Mouse (Mus musculus) C2C12 (cell line): ENCODE data around the gene Galr3. TPM values are rescaled to one million over a fixed set of nuclear protein-coding genes. Genes with fewer than 3 reads are reported as not detected.

ENCODE experiments used
- H3K27me3 ChIP-seq: one replicate; pipeline ENCODE4 v1.6.1; 2011; ENCODE audit not compliant: control insufficient read depth, insufficient read depth, insufficient read length
- H3K36me3 ChIP-seq: one replicate; pipeline ENCODE4 v1.6.1; 2011; ENCODE audit not compliant: control insufficient read depth, insufficient read depth
- H3K4me3 ChIP-seq: one replicate; pipeline ENCODE4 v1.5.1; 2011; ENCODE audit warnings: mild to moderate bottlenecking, control low read depth; ENCODE audit not compliant: poor library complexity, insufficient read depth, severe bottlenecking
- H3K79me2 ChIP-seq: one replicate; pipeline ENCODE4 v1.6.1; 2011; ENCODE audit not compliant: control insufficient read depth, insufficient read depth
- H3K79me3 ChIP-seq: one replicate; pipeline ENCODE4 v1.6.1; 2011; ENCODE audit warnings: low read depth, control low read depth
- H3ac ChIP-seq: one replicate; pipeline ENCODE3; 2011; ENCODE audit warnings: low read depth; ENCODE audit not compliant: control insufficient read depth, insufficient read length
- CEBPB ChIP-seq: IDR thresholded peaks from one replicate; pipeline ENCODE4 v1.6.1; 2011; ENCODE audit warnings: low read depth, mild to moderate bottlenecking, control low read depth, moderate library complexity
- CTCF ChIP-seq: IDR thresholded peaks from one replicate; pipeline ENCODE4 v1.5.1; 2011; ENCODE audit not compliant: control insufficient read depth, insufficient read depth, insufficient read length
- FOSL1 ChIP-seq: IDR thresholded peaks from one replicate; pipeline ENCODE4 v1.8.0; 2011; ENCODE audit warnings: mild to moderate bottlenecking, low read length; ENCODE audit not compliant: poor library complexity, insufficient read depth, severe bottlenecking
- MAX ChIP-seq: IDR thresholded peaks from one replicate; pipeline ENCODE4 v1.6.1; 2011; ENCODE audit warnings: mild to moderate bottlenecking, control low read depth
- MYOD1 ChIP-seq: IDR thresholded peaks from one replicate; pipeline ENCODE4 v1.6.1; 2011; ENCODE audit warnings: low read depth; ENCODE audit not compliant: control insufficient read depth, insufficient read length
- MYOG ChIP-seq: IDR thresholded peaks from one replicate; pipeline ENCODE4 v1.6.1; 2011; ENCODE audit not compliant: control insufficient read depth, insufficient read length; ENCODE audit errors: extremely low read depth
- USF1 ChIP-seq: IDR thresholded peaks from one replicate; pipeline ENCODE4 v1.6.1; 2011; ENCODE audit warnings: low read depth, mild to moderate bottlenecking, control low read depth, moderate library complexity
- polyA plus RNA-seq: library from polyadenylated mRNA; unstranded; fragments of >200 nt; fragmentation: generic; extraction: Trizol; gene quantifications from one replicate; pipeline ENCODE4 v1.2.1, GENCODE M21; 2012; ENCODE audit warnings: missing spikeins

Gene Galr3
- polyA plus RNA-seq, 1 experiment, result not detected

- no peak overlapping the region for H3ac ChIP-seq
- H3K27me3 ChIP-seq, result no peaks in the 10 kb centered on the region
- H3K4me3 ChIP-seq, result no peak overlapping the region
- no peaks in the 10 kb centered on the region for H3K79me2 ChIP-seq
- no peak for TF ChIP-seq USF1
- no peak for TF ChIP-seq MYOG
- TF ChIP-seq FOSL1, result no peak
- no peak for TF ChIP-seq CTCF
- no peak for TF ChIP-seq MAX
- peaks cover 34% of the 10 kb centered on the region for H3K36me3 ChIP-seq
- no peaks in the 10 kb centered on the region for H3K79me3 ChIP-seq
Measured at GRCm38 (mm10) chr15:79000357-79000791, 41.3 kb upstream of the Galr3 start.

- no peaks in the 10 kb centered on the region for H3K79me2 ChIP-seq
- H3K4me3 ChIP-seq, result no peak overlapping the region
- H3K79me3 ChIP-seq, result no peaks in the 10 kb centered on the region
- peaks cover 43% of the 10 kb centered on the region for H3K36me3 ChIP-seq
- H3K27me3 ChIP-seq, result no peaks in the 10 kb centered on the region
- TF ChIP-seq MYOD1 (no peak), CEBPB (no peak), USF1 (no peak), FOSL1 (no peak)
- no peak overlapping the region for H3ac ChIP-seq
Measured at GRCm38 (mm10) chr15:79001559-79001958, 40.1 kb upstream of the Galr3 start.

- Histone ChIP-seq H3K79me2 (no peaks in the 10 kb centered on the region), H3K79me3 (no peaks in the 10 kb centered on the region), H3K4me3 (no peak overlapping the region), H3K27me3 (no peaks in the 10 kb centered on the region), H3K36me3 (peaks cover 45% of the 10 kb centered on the region), H3ac (no peak overlapping the region)
- TF ChIP-seq MYOD1, result no peak
- no peak for TF ChIP-seq FOSL1
- no peak for TF ChIP-seq USF1
- no peak for TF ChIP-seq CTCF
- TF ChIP-seq MYOG, result no peak
- TF ChIP-seq MAX, result no peak
- TF ChIP-seq CEBPB, result no peak
Measured at GRCm38 (mm10) chr15:79002036-79002435, 39.6 kb upstream of the Galr3 start.

DNA sequence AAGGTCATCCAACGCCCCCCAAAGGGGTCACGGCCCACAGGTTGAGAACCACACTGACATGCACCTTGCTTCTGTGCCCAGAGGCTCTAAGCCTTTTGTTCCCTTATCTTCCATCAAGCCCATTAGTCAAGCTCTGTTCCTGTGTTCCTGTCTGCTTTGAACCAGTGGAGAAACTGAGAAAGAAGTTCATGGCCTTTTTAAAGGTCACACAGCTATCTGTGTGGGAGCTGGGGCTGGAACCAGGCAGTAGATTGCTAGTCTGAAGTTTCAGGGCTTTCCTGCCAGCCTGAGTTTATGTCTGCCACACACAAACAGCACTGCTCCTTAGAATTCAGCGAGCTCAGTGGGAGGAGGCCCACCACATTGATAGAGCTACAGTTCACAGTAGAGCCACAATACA lies 38.6 kb upstream of the Galr3 start:
- no peak overlapping the region for H3ac ChIP-seq
- H3K79me3 ChIP-seq, result no peaks in the 10 kb centered on the region
- no peaks in the 10 kb centered on the region for H3K27me3 ChIP-seq
- TF ChIP-seq MAX (no peak), USF1 (no peak), MYOG (no peak), CEBPB (no peak), MYOD1 (no peak), FOSL1 (no peak), CTCF (no peak)
- no peak overlapping the region for H3K4me3 ChIP-seq
- no peaks in the 10 kb centered on the region for H3K79me2 ChIP-seq
- peaks cover 48% of the 10 kb centered on the region for H3K36me3 ChIP-seq

DNA sequence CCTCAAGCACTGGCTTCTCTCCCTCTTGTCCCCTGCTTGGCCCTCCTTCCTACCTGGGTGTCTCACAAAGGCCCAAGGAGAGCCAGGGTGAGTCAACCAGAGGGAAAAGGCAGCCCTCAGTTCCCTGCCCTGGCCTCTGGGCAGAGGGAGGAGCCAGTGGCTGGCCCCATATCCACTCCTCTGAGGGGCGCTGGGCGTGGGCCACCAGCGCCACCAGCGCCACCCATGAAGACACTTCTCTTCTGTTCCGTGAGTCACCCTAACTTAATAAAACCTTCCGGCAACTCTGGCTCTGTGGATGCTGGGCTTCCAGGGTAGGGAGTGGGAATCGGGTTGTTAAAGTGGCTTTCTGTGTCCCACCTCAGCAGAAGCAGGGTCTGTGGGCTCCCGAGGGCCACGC lies 36.1 kb upstream of the Galr3 start:
- no peak for TF ChIP-seq MYOG
- no peak for TF ChIP-seq CEBPB
- TF ChIP-seq FOSL1, result no peak
- no peak for TF ChIP-seq USF1
- TF ChIP-seq MYOD1, result no peak
- no peak for TF ChIP-seq MAX
- TF ChIP-seq CTCF, result no peak
- no peaks in the 10 kb centered on the region for H3K27me3 ChIP-seq
- no peak overlapping the region for H3ac ChIP-seq
- peaks cover 39% of the 10 kb centered on the region for H3K36me3 ChIP-seq
- no peaks in the 10 kb centered on the region for H3K79me2 ChIP-seq
- H3K79me3 ChIP-seq, result no peaks in the 10 kb centered on the region
- H3K4me3 ChIP-seq, result no peak overlapping the region

DNA sequence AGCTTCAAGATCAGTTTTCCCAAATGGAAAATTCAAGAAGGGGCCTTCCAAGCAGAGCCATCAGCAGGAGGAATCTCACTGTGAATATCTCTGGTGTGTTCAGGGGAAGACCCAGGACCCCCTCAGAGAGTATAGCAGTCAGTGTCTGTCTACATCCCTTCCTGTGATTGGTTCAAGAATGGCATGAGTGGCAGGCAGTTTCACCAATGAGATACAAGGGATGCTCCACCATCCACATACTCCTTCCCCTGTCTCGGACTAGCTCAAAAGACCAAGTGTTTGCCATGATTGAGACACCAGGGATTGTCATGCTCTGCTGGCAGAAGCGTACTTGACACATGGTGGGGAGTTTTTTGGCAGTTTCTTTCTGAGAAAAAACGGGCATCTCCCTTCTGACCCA lies 35.0 kb upstream of the Galr3 start:
- no peak overlapping the region for H3ac ChIP-seq
- no peaks in the 10 kb centered on the region for H3K27me3 ChIP-seq
- no peaks in the 10 kb centered on the region for H3K79me2 ChIP-seq
- TF ChIP-seq CTCF (no peak), CEBPB (no peak), FOSL1 (no peak)
- H3K79me3 ChIP-seq, result no peaks in the 10 kb centered on the region
- H3K4me3 ChIP-seq, result no peak overlapping the region
- H3K36me3 ChIP-seq, result peaks cover 33% of the 10 kb centered on the region
